Mouse (Mus musculus) brain, embryonic 18.5 days (tissue): ENCODE data around the gene Gna12.

Experiments used
- DNase-seq: peaks from one replicate; pipeline ENCODE4 v3.0.0-alpha.2; 2012; ENCODE audit warnings: low read depth, low spot score

The Gna12 gene

DNA sequence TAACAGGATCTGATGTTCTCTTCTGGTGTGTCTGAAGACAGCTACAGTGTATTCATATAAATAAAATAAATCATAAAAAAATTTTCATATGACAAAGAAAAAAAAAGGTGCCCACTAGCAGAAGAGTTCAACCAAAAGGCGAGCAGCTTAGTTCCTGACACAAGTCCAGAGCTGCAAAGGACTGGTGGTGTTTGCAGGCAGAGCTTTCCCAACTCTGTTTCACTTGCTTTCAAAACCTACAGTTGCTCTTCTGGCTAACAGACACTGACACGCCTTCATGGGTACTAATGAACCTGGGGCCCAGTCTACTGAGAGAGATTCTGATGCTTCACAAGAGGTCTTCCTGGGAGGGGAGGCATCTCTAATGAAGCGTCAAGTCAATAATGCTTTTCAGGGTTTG is 34.2 kb downstream of the Gna12 start:
- no peak for DNase-seq

DNA sequence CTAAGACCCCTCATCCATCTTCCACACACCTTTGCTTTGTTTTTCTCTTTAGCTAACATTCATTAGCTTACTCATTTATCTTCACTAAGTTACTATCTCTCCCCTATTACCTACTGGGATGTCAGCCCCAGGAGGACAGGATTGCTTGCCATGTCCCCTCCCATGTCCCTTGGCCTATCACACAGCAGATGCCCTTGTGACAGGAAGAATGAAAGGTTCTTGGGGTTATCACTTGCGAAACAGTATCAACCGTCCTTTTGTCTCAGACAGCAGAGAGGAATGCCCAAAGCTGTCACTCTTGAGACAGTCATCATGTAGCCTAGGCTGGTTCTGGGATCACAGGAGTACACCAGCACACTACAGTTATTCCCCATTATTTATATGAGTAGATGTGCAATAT is 35.1 kb downstream of the Gna12 start:
- DNase-seq: no peak

DNA sequence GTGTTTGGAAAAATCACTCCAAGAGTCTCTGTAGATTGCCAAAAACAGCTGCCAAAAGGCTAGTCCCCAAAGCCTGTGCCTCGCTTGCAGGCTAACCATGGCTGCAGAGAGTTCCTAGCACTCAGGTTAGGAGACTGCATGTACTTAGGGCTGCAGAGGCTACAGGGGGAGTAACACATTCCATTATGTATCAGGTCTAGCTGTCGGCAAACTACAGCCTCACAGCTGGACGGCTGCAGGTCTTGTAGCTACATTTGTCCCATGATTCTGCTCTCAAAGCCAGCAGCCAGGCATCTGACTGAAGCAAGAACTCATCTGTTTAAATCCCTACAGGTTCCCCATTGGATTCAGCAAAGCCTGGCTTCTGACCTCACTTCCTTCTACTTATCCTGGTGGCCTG is 35.5 kb downstream of the Gna12 start:
- DNase-seq: no peak

DNA sequence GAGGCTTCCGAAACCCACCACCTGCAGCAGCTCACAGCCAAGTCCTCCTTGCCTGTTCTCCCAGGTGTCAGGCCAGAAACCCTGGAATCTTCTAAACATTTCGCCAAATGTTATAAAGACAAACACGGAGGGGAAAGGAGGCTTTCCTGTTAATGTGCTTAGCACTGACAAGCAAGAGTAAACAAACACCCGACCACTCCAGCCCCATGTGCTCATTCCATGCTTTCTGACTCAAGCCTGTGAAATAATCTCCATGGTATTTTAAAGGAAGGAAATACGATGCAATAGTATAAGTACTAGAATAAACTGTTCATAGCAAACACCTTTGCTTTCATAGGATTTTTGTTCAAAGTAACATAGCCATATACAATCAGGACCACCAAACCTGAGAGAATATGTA is 38.0 kb downstream of the Gna12 start:
- no peak for DNase-seq

DNA sequence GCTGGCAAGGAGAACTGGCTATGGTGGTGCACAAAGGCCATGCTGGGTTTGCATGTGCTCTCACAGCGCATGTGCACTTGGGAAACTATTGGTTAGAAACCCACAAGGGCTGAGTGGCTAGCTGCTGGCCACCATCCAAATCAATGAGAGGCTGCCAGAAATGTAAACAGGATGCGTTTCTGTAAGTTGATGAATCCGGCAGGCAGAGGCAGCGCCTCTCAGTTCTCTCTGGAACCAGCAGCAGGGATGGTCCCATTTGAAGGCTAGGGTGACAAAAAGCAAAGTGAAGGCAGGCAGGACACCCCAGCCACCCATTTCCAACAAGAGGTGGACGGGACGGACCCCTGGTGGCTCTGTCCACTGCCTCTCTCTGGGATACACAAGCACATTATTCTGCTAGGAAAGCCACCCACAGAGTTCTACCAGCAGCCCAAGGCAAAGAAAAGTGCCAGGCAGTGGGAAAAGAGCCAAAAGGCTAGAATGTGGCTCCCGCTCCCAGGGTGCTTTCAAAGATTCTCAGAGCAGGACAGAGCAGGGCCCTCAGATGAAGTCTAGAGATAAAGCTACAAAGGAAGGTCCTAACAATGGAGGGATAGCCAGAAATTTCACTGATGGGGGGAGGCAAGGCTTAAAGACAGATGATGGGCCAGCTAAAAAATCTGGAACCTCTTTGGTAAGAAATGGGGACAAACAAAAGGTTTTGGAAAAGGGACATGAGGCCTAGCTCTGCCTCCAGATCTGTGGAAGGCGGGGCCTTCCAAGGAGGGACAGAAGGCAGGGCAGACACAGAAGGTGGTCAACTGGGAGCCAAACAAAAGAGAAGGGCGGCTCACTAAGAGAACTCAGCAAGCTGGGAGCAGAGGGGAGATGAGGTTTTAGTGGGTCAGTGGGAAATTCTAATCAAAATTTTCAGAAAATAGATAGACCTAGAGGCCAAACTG is 39.0 kb downstream of the Gna12 start:
- no peak for DNase-seq

DNA sequence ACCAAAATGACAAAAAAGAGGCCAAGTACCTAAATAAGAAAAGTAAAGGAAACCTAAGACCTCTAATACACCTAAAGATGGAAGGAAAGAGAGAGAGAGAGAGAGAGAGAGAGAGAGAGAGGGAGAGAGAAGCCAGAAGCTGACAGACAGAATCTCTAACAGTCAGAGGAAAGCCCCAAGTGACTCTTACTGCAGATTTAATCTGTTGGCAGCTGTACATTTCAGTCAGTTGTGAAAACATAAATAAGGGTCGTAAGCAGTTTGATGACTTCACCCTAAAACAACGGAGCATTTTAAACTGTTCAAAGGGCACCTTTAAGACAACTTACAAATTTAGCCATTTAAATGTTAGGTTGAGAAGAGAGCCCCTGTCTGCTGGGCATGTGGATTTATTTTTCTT is 39.8 kb downstream of the Gna12 start:
- DNase-seq: no peak

DNA sequence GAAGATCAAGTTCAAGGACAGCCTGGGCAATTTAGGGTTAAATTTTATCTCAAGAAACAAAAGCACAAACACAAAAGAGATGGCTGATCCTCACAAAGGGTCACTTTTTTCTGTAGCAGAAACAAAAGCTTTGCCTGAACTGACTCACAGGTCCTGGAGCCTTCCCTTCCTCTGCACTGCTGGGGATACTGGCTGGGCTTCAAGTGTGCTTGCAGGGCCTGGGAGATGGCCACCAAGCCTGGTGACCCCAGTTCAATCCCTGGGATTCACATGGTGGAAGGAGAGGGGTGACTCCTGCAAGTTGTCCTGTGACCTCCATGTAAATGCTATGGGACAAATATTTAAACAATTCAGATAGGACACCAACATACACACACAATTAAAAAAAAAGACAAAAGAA is 40.7 kb downstream of the Gna12 start:
- DNase-seq: no peak

DNA sequence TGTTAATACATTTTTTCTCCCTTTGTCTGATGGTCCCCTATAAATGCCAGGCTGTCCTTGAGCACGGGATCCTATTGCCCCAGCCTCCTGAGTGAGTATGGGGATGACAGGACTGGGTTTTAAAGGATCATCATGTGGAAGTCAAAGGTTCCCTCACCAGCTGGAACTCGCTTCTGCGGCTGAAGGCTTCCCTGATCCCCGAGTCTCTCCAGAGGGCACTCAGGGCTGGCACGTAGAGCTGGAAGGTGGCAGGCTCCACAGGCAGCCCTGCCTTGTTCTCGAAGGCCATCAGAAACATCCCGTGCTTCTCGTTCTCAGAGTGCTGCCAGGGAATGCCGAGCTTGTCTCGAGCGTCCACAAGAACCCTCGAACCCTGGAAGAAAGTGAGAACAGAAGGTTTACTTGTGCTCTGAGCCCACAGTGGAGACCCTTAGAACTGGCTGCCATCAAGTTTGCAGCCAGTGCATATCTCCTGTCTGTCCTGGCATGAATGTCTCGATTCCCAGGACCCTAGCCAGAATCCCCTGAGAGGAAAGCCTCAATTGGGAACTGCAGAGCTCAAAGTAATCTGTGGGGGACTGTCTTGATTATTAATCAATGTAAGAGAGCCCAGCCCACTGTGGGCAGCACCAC is 44.9 kb downstream of the Gna12 start:
- DNase-seq: no peak

DNA sequence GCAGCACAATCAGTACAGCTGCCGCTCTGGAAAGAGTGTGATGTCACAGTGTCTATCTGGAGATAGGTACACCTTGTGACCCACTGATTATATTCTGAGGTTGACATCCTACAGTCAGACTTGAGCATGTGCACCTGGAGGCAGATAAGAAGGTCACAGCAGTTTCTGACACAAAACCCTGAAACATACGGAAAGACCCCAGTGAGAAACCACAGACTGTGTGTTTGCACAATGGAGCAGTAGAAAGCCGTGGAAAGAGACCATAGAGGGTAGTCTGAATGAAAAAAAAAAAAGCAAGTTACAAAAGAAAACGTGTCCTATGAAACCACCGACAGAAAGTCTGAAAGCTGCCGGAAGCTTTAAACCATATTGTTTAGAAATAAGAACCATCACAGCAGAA is 45.9 kb downstream of the Gna12 start:
- no peak for DNase-seq

DNA sequence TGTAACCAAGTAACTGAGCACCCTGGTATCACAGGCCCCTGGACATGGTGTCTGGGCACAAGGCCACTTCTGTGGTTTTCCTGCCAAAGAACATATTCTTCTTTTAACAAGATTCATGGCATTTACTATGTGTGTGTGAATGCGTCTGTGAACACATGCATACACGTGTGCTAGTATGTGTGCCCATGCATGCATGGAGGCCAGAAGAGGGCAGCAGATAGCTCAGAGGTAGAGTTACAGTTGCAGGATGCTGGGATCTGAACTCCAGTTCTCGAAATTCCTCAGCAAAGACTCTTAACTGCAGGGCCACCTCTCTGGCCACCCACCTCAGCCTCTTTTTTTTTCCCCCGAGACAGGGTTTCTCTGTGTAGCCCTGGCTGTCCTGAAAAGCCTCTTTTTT is 46.7 kb downstream of the Gna12 start:
- DNase-seq: no peak

DNA sequence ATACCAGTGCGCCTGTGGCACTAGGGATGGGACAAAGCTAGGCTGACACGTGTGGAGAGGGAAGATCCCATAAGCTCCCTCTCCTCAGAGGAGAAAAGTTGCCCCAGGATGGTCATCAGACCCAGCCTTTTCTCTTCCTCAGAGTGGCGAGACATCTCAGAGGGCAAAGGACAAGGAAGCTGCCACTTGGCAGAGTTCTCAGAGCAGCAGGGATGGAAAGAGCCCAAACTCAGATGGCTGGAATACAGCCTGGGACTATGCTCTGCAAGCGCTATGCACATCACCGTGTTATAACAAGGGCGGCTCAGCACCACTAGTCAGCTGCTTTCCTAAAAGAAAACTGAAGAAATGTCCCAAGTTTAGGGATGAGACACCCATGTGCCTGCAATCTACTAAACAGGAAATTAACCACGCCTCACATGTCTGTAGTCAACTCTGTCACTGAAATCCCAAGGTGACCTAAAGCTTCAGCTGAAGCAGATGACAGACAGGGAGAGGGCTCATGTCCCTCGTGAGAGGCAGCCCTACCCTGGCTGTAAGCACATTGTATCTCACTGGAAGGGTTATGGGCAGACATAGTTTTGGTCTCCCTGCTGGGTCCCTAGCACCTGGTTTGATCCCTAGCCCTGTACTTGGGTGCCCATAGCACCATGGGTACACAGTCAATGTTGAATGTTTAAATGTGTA is 48.2 kb downstream of the Gna12 start:
- no peak for DNase-seq

DNA sequence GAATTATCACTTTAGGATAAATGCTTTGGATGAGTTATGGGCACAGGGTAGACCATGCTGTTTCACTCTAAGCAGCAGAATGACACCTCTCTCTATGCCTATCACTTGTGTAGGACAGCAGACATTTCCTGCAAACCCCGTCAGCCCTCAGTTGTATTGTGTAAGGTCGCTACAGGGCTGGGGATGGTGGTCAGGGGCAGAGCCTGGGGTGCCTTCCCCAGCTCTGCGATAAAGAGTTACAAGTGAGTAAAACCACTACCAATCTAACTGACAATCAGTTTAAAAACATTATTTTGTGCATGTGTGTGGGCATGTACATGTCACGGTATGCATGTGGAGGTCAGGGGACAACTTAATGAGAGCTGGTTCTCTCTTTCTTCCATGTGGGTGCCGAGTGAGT is 49.1 kb downstream of the Gna12 start:
- no peak for DNase-seq

DNA sequence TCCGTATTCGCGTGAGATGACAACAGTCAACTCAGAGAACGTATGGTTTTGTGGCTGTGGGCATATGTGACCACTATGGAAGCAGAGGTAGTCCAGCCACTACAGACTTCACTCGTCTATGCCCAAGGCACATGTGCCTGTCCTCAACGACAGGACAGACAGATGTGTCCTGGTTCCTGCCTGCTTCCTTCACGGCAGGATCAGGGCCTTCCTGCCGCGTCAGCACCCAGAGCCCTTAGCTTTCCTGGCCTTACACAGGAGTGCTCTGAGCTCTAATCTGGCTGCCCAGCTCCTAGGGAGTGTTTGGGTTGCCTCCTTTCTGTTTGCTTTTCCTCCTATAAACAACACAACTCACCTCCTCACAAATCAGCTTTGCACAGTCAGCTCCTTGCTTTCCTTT is 53.3 kb downstream of the Gna12 start:
- no peak for DNase-seq

DNA sequence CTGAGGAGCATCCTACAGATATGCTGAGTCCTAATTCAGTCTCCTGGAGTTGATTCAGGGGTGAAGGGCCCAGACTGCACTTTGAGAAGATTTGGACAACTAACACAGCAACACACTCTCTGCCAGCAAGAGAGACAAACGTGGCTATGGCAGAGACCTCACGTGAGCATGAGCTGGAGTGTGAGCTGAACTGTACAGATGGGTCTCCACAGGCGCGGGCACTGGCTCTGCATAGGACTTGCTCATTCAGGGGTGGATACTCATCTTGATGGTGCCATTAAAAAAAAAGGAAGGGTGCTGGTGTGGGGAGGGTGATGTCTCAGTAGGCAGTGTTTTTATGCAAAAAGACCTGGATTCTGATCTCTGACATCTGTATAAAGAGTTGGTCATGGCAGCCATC is 55.1 kb downstream of the Gna12 start:
- DNase-seq: no peak

DNA sequence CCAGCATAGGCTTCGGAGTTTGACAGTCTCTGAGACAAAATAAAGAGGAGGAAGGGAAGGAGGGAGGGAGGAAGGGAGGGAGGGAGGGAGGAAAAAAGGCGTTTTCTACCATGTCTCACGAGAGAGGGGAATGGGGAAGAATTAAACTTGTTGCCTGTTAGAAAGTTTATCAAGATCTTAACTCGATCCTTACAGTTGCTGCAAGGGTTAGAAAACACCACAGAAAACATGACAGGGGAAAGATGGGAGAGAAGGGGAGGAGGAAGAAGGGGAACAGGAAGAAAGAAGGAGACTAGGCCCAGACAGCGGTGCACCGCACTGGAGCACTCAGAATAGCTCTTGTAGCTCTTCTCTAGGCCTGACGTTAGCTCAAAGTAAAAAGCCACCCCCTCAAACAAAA is 58.1 kb downstream of the Gna12 start:
- DNase-seq: no peak

DNA sequence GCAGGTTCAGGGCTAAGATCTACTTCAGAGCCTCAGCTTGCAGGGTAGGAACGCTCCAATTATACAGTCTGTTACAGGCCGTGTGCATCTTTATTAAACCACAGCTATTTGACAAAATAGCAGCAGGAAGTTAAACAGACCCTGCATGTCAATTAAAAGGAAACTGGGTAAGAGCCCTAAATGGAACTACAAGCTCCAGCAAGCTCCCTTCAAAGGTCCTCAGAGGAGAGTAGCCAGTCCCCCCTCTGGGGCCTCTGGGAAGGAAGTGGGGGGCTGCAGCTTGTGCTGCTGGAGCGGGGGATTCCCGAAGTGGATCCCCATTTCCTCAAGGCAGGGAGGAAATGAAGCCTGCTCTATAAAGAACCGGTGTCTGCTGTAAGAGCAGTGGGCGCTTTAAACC is 58.6 kb downstream of the Gna12 start:
- no peak for DNase-seq

DNA sequence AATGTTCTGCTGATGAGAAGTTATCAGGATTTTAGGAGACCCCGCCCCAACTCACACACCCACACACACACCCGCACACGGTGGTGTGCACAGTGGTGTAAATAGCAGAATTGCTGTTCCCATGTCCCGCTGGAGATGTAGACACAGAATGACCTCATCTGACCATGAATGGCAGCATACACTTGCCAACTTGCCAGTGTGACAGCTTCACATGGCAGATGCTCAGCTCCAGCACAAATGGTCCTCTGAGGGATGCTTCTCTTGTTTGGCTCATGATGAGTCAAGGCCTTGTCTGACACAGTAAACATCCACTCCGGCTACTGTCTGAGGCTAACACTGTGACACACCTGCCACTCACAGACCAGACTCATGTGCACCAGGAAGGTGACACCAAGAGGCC is 61.9 kb downstream of the Gna12 start:
- DNase-seq: no peak

DNA sequence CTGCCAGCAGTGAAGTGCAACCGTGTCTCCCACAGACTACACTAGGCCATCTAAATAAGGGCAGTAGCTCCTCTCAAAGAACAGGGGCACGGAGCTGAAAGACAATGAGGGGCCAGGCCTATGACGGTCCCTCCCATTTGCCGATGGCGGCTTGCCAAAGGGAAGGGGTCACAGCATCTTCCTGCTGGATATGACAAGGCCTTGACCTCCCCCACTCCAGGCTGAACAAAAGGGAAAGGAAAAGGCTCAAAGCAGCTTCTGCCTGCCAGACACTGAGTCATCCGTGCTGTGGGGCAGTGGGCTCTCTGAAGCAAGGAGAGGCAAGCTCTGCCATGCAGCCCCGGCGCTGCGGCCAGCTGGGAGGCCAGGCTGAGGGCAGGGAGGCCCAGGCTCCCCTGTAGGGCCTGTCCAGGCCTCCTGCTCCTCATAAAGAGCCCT is 62.5 kb downstream of the Gna12 start:
- DNase-seq: no peak

DNA sequence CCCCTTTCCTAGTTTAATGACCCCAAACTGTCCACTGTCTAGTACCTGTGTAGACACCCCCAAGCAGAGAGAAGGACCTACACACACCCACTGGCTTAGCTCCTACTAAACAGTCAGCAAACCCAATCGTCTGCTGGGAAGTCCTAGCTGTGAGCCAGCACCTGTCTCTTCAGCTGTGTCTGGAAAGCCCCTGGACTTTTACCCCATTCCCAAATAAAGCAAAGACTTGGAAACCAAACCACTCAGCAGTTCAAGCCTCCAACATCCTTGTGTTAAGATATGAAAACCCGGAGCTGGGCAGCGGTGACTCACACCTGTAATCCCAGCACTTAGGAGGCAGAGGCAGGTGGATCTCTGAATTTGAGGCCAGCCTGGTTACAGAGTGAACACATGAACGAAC is 63.7 kb downstream of the Gna12 start:
- no peak for DNase-seq

DNA sequence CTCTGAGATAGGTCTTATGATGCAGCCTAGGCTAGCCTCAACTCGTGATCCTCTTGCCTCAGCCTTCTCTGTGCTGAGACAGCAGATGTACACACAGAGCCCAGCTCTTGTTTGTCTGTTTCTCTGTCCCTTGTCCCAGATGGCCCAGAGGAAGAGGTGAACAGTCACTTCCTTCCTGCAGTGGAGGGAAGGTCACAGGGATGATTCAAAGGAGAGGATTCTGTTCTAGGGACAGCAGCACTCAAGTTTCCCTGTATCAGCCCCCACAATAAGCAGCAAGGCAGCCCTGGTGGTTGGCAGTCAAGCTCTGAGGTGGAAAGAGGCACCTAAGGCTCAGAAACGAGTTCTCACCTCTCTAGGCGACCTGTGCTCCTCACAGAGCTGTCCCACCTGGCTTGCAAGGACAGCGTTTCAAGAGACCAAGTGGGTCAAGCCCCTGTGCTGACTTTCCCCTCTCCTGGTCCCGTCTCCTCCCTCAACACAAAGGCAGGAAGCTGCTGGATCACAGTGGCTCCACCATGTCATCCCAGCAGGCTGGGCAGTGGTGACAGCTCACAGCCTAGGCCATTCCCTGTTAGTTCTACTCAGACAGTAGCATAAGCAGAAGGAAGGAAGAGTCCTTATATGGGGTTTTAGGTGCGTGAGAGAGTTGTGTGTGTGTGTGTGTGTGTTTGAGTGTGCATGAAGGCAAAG is 65.2 kb downstream of the Gna12 start:
- no peak for DNase-seq

DNA sequence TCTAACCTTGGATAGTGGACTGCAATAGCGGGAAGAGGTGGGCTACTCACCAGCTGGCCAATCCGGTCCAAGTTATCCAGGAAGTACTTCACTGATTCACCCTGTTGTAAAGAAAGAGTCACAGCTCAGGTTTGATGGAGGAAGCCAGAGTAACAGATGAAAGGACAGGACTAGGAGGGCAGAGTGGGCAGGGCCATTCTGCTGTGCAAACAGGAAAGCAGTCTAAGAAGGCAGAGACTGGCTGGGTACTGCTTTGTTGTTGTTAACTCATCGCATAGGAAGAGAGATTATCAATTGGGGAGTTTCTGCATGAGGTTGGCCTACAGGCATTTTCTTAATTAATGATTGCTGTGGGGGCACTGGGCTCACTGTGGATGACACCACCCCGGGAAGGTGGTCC is 67.7 kb downstream of the Gna12 start:
- no peak for DNase-seq

DNA sequence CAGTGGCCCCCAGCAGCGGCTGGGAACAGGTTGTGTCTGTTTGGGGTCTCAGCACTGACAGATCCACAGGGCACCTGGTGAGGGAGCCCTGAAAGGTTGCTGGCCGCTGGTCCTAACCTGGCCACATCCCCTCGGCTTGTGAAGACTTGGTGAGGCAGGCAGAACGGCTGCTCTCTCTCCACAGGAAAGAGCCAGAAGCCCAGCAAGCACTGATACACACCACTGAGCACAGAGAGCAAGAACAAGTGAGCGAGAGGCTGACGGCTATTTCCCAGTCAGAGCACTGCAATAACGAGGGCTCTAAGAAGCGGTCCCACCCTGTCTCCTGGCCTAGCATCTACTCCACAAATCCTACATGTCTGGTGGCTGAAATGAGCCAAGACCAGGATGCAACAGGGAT is 71.4 kb downstream of the Gna12 start:
- DNase-seq: no peak
